Mouse (Mus musculus) small intestine, adult 2 months (tissue): ENCODE measurements around the gene Dock1.

Source experiments
- CTCF ChIP-seq: fragments of 200-500 bp; IDR thresholded peaks from 2 replicates; pipeline ENCODE4 v1.5.1; 2012; ENCODE audit warnings: low read depth, mild to moderate bottlenecking, control low read depth, inconsistent platforms, low read length, moderate library complexity, mixed read lengths; ENCODE audit not compliant: insufficient replicate concordance, insufficient read length; ENCODE audit errors: extremely low read depth
- POLR2A ChIP-seq: fragments of 200-500 bp; IDR thresholded peaks from 2 replicates; pipeline ENCODE4 v1.6.1; 2012; ENCODE audit warnings: low read depth, mild to moderate bottlenecking, control low read depth, inconsistent platforms, low read length, moderate library complexity

- TF ChIP-seq CTCF: no peak
- no peak for TF ChIP-seq POLR2A
Observed at GRCm38 (mm10) chr7:134673135-134673534, 2.7 kb downstream of the Dock1 start.
